Mouse (Mus musculus) G1E (cell line): ENCODE measurements around the gene Epor.

Source experiments
- CTCF ChIP-seq: IDR thresholded peaks from 2 replicates; pipeline ENCODE4 v1.5.1; 2012; ENCODE audit warnings: low read depth, low read length, inconsistent platforms, mixed read lengths
- GATA1 ChIP-seq: IDR thresholded peaks from 2 replicates; pipeline ENCODE4 v1.6.1; 2012; ENCODE audit warnings: borderline replicate concordance, low read length, inconsistent platforms, mixed read lengths
- POLR2AphosphoS5 ChIP-seq: IDR thresholded peaks from 2 replicates; pipeline ENCODE4 v1.6.1; 2012; ENCODE audit warnings: low read depth, low read length, inconsistent platforms; ENCODE audit not compliant: insufficient replicate concordance

DNA sequence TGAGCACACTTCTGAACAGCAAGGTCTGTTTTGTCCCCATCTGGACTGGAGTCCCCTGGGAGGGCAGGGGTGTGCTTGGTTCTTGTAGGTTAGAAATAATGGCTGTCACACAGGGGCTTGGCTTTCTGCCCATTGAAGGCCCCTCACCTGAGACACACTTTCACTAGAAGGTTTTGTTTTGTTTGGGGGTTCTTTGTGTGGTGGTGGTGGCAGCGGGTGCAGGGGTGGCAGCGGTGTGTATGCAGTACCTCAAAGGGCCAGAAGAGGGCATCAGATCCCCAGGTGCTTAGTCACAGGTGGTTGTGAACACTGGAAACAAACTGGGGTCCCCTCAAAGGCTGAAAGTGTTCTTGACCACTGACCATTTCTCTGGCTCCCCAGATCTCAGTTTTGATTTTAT, 14.7 kb upstream of the Epor start:
- TF ChIP-seq GATA1 (no peak), CTCF (peak; percentile 79), POLR2AphosphoS5 (no peak)
